Mouse (Mus musculus): ENCODE data around the gene Eif4e2. TPM values are rescaled to one million over a fixed set of nuclear protein-coding genes. Genes with fewer than 3 reads are reported as not detected.

The Eif4e2 gene
- 68.7 and 90.7 TPM in 2 replicates for polyA plus RNA-seq (2014; fragmentation: Nextera tagmentation; extraction: Ambion mirVana)

GRCm38 (mm10) chr1:87213735-87214704, at the start of gene Eif4e2:
Eif4e2 (plus strand) TSS chr1:87213914.
- H3K9me3 ChIP-seq (ENCODE audit: control insufficient read depth, low read length), result no peaks in the 10 kb centered on the region
- WGBS, result 1% methylated on average over 69 of the region's 99 CpGs
- ATAC-seq (ENCODE audit: low read depth), result peak; percentile 99

GRCm38 (mm10) chr1:87164164-87164795, 49.4 kb upstream of the Eif4e2 start:
- Histone ChIP-seq H3K36me3 (ENCODE audit: control insufficient read depth, insufficient read depth, low read length) (no peaks in the 10 kb centered on the region), H3K9me3 (ENCODE audit: control insufficient read depth, low read length) (no peaks in the 10 kb centered on the region), H3K27me3 (ENCODE audit: control insufficient read depth, insufficient read depth, low read length) (no peaks in the 10 kb centered on the region), H3K9ac (replicated peaks; ENCODE audit: low read depth, low read length) (no peak overlapping the region), H3K27ac (ENCODE audit: low read depth, low read length) (peak overlapping the region; percentile 28; the same call in 1 of the 2 replicates), H3K4me3 (ENCODE audit: low read depth, low read length) (no peak overlapping the region), H3K4me1 (ENCODE audit: control insufficient read depth, insufficient read depth, low read length) (peaks cover 17% of the 10 kb centered on the region; the same call in 1 of the 2 replicates), H3K4me2 (ENCODE audit: low read depth, low read length) (no peak overlapping the region)
- peak; percentile 42 for ATAC-seq (ENCODE audit: low read depth)
- 22% methylated on average over 11 of the region's 11 CpGs for WGBS

More at GRCm38 (mm10) chr1:87213735-87214704, at the start of gene Eif4e2:
- H3K36me3 ChIP-seq (ENCODE audit: control insufficient read depth, insufficient read depth, low read length), result no peaks in the 10 kb centered on the region
- no peaks in the 10 kb centered on the region for H3K27me3 ChIP-seq (ENCODE audit: control insufficient read depth, insufficient read depth, low read length)
- H3K27ac ChIP-seq (ENCODE audit: low read depth, low read length), result peak within 1 kb of the TSS; percentile 98
- peak within 1 kb of the TSS; percentile 77 for H3K4me2 ChIP-seq (ENCODE audit: low read depth, low read length)
- H3K4me3 ChIP-seq (ENCODE audit: low read depth, low read length), result peak within 1 kb of the TSS; percentile 73
- peak within 1 kb of the TSS; percentile 94 for H3K9ac ChIP-seq (replicated peaks; ENCODE audit: low read depth, low read length)
- peaks cover 23% of the 10 kb centered on the region for H3K4me1 ChIP-seq (ENCODE audit: control insufficient read depth, insufficient read depth, low read length)

- Histone ChIP-seq H3K9me3 (ENCODE audit: control insufficient read depth, low read length) (no peaks in the 10 kb centered on the region), H3K4me2 (ENCODE audit: low read depth, low read length) (no peak overlapping the region), H3K36me3 (ENCODE audit: control insufficient read depth, insufficient read depth, low read length) (no peaks in the 10 kb centered on the region), H3K4me3 (ENCODE audit: low read depth, low read length) (no peak overlapping the region), H3K27ac (ENCODE audit: low read depth, low read length) (peak overlapping the region; percentile 34; the same call in 1 of the 2 replicates), H3K9ac (replicated peaks; ENCODE audit: low read depth, low read length) (no peak overlapping the region), H3K4me1 (ENCODE audit: control insufficient read depth, insufficient read depth, low read length) (peaks cover 18% of the 10 kb centered on the region; the same call in 1 of the 2 replicates), H3K27me3 (ENCODE audit: control insufficient read depth, insufficient read depth, low read length) (no peaks in the 10 kb centered on the region)
- ATAC-seq (ENCODE audit: low read depth), result peak; percentile 44
- WGBS, result 20% methylated on average over 9 of the region's 9 CpGs
Observed at GRCm38 (mm10) chr1:87164796-87165184, 48.9 kb upstream of the Eif4e2 start.

DNA sequence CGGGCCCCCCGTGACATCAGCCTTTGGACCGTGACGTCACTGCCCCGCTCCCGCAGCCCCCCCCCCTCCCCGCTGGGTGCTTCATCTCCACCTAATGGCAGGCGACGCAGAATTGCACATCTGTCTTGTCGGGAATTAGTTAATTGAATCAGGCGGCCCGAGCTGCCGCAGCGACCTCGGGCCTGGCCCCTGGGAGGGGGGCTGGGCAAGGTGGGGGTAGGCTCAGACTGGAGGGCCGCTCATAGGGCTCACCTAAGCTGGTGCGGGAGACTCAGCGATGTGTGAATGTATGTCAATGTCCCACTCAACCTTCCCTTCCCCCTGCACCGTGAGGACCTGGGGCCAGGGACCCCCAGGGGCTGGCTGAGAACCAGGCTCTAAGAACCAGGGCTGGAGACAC, 43.3 kb upstream of the Eif4e2 start:
- Histone ChIP-seq H3K4me2 (ENCODE audit: low read depth, low read length) (no peak overlapping the region), H3K4me1 (ENCODE audit: control insufficient read depth, insufficient read depth, low read length) (peaks cover 26% of the 10 kb centered on the region), H3K27ac (ENCODE audit: low read depth, low read length) (peak overlapping the region; percentile 34; the same call in 1 of the 2 replicates), H3K9me3 (ENCODE audit: control insufficient read depth, low read length) (no peaks in the 10 kb centered on the region), H3K36me3 (ENCODE audit: control insufficient read depth, insufficient read depth, low read length) (no peaks in the 10 kb centered on the region), H3K27me3 (ENCODE audit: control insufficient read depth, insufficient read depth, low read length) (no peaks in the 10 kb centered on the region), H3K9ac (replicated peaks; ENCODE audit: low read depth, low read length) (no peak overlapping the region), H3K4me3 (ENCODE audit: low read depth, low read length) (no peak overlapping the region)
- ATAC-seq (ENCODE audit: low read depth), result peak; percentile 50; the same call in 1 of the 2 replicates
- WGBS, result 7% methylated on average over 19 of the region's 19 CpGs

DNA sequence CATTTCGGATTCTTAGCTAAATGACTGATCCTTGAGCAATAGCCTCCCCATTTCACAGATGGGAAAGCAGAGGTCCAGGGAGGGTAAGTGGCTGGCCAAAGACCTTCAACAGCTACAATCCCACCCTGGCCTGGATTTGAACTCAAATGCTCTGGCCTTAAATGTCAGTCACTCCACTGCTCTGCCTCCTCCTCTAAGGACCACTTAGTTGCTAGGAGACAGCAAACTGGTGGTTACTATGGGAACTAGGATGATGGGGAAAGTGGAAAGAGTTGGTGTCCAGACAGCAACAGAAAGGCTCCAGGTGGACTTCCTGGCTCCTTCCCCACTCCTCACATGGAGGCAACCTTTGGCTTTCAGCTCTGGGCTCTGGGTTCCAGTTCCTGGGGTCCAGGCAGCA, 42.4 kb upstream of the Eif4e2 start:
- Histone ChIP-seq H3K4me3 (ENCODE audit: low read depth, low read length) (no peak overlapping the region), H3K4me1 (ENCODE audit: control insufficient read depth, insufficient read depth, low read length) (peaks cover 34% of the 10 kb centered on the region), H3K9ac (replicated peaks; ENCODE audit: low read depth, low read length) (no peak overlapping the region), H3K27me3 (ENCODE audit: control insufficient read depth, insufficient read depth, low read length) (no peaks in the 10 kb centered on the region), H3K27ac (ENCODE audit: low read depth, low read length) (no peak overlapping the region), H3K9me3 (ENCODE audit: control insufficient read depth, low read length) (no peaks in the 10 kb centered on the region), H3K4me2 (ENCODE audit: low read depth, low read length) (no peak overlapping the region), H3K36me3 (ENCODE audit: control insufficient read depth, insufficient read depth, low read length) (no peaks in the 10 kb centered on the region)
- 88% methylated on average over 1 of the region's 1 CpGs for WGBS
- no peak for ATAC-seq (ENCODE audit: low read depth)

- no peak overlapping the region for H3K4me2 ChIP-seq (ENCODE audit: low read depth, low read length)
- WGBS, result 29% methylated on average over 9 of the region's 9 CpGs
- ATAC-seq (ENCODE audit: low read depth), result no peak
- H3K9ac ChIP-seq (replicated peaks; ENCODE audit: low read depth, low read length), result no peak overlapping the region
- no peaks in the 10 kb centered on the region for H3K36me3 ChIP-seq (ENCODE audit: control insufficient read depth, insufficient read depth, low read length)
- H3K27ac ChIP-seq (ENCODE audit: low read depth, low read length), result no peak overlapping the region
- H3K4me1 ChIP-seq (ENCODE audit: control insufficient read depth, insufficient read depth, low read length), result peaks cover 35% of the 10 kb centered on the region
- H3K9me3 ChIP-seq (ENCODE audit: control insufficient read depth, low read length), result no peaks in the 10 kb centered on the region
- H3K4me3 ChIP-seq (ENCODE audit: low read depth, low read length), result no peak overlapping the region
- H3K27me3 ChIP-seq (ENCODE audit: control insufficient read depth, insufficient read depth, low read length), result no peaks in the 10 kb centered on the region
Observed at GRCm38 (mm10) chr1:87172316-87172715, 41.4 kb upstream of the Eif4e2 start.

- peaks cover 29% of the 10 kb centered on the region for H3K4me1 ChIP-seq (ENCODE audit: control insufficient read depth, insufficient read depth, low read length)
- H3K4me2 ChIP-seq (ENCODE audit: low read depth, low read length), result no peak overlapping the region
- no peak for ATAC-seq (ENCODE audit: low read depth)
Observed at GRCm38 (mm10) chr1:87174006-87174955, 39.4 kb upstream of the Eif4e2 start.

DNA sequence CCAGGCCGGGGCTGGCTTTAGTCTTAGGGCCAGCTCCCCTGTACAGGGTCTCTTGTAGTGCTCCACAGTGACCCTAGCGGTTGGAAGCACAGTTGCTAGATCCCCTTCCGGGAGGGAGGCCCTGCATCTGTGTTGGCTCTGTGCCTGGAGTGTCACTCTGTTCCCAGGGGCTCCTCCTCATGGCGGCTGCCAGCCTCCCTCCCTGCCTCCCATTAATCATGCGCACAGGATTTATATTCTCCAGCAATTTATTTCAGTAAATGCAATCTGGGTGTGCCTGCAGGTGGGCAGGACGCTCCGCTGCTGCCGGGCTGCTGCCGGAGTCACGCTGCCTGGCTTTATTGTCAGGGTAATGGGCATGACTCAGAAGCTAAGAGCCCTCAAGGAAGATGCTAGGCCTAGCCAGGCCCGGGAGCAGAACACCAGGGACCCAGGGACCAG, 37.8 kb upstream of the Eif4e2 start:
- no peaks in the 10 kb centered on the region for H3K9me3 ChIP-seq (ENCODE audit: control insufficient read depth, low read length)
- no peak overlapping the region for H3K4me3 ChIP-seq (ENCODE audit: low read depth, low read length)
- peak overlapping the region; percentile 52 for H3K27ac ChIP-seq (ENCODE audit: low read depth, low read length)
- peak; percentile 89 for ATAC-seq (ENCODE audit: low read depth)
- H3K9ac ChIP-seq (replicated peaks; ENCODE audit: low read depth, low read length), result no peak overlapping the region
- 2% methylated on average over 11 of the region's 11 CpGs for WGBS
- H3K27me3 ChIP-seq (ENCODE audit: control insufficient read depth, insufficient read depth, low read length), result no peaks in the 10 kb centered on the region
- peaks cover 17% of the 10 kb centered on the region for H3K4me1 ChIP-seq (ENCODE audit: control insufficient read depth, insufficient read depth, low read length)
- H3K36me3 ChIP-seq (ENCODE audit: control insufficient read depth, insufficient read depth, low read length), result no peaks in the 10 kb centered on the region
- no peak overlapping the region for H3K4me2 ChIP-seq (ENCODE audit: low read depth, low read length)

More at GRCm38 (mm10) chr1:87174006-87174955, 39.4 kb upstream of the Eif4e2 start:
- no peak overlapping the region for H3K4me3 ChIP-seq (ENCODE audit: low read depth, low read length)
- H3K27me3 ChIP-seq (ENCODE audit: control insufficient read depth, insufficient read depth, low read length), result no peaks in the 10 kb centered on the region
- 19% methylated on average over 28 of the region's 28 CpGs for WGBS
- no peak overlapping the region for H3K27ac ChIP-seq (ENCODE audit: low read depth, low read length)
- no peaks in the 10 kb centered on the region for H3K9me3 ChIP-seq (ENCODE audit: control insufficient read depth, low read length)
- H3K9ac ChIP-seq (replicated peaks; ENCODE audit: low read depth, low read length), result no peak overlapping the region
- no peaks in the 10 kb centered on the region for H3K36me3 ChIP-seq (ENCODE audit: control insufficient read depth, insufficient read depth, low read length)

All from neural tube, embryonic 14.5 days (tissue).